Mouse (Mus musculus) CH12.LX (cell line): ENCODE data around the gene Pdcd5. TPM values are rescaled to one million over a fixed set of nuclear protein-coding genes. Genes with fewer than 3 reads are reported as not detected.
A peak's percentile ranks its signal among the peaks of the same experiment; 100 is the strongest.

ENCODE experiments used
- DNase-seq: peaks from one replicate; pipeline ENCODE4 v3.0.0-alpha.2; 2013; ENCODE audit errors: extremely low read depth
- H3K27ac ChIP-seq: 2 replicates; pipeline ENCODE4 v1.5.1; 2012; ENCODE audit warnings: low read depth, mild to moderate bottlenecking, control low read depth, moderate library complexity; ENCODE audit not compliant: insufficient read depth
- H3K27me3 ChIP-seq: replicated peaks from 2 replicates; pipeline ENCODE3; 2012; ENCODE audit warnings: inconsistent platforms
- H3K36me3 ChIP-seq, 2 experiments: replicated peaks in 1 of 2; 2 replicates each; pipeline versions ENCODE3 to v1.6.1; 2012; ENCODE audit warnings: inconsistent platforms in 1 of 2, low read length in 1 of 2, mild to moderate bottlenecking in 1 of 2, mixed read lengths in 1 of 2, moderate library complexity in 1 of 2; ENCODE audit not compliant: control insufficient read depth in 1 of 2, insufficient read depth in 1 of 2
- H3K4me1 ChIP-seq, 2 experiments: 2 replicates each; pipeline ENCODE4 v1.6.1; 2012; ENCODE audit warnings: inconsistent platforms in 1 of 2, moderate library complexity in 1 of 2; ENCODE audit not compliant: insufficient read depth in 2 of 2, control insufficient read depth in 1 of 2
- H3K4me2 ChIP-seq: 2 replicates; pipeline ENCODE4 v1.6.1; 2012; ENCODE audit warnings: low read depth, mild to moderate bottlenecking, control low read depth; ENCODE audit not compliant: poor library complexity, insufficient read depth, severe bottlenecking
- H3K4me3 ChIP-seq, 3 experiments: fragments of 150-350 bp in 1 of 3; sonication (generic) in 1 of 3; replicated peaks in 1 of 3; 2 replicates each; pipeline versions ENCODE3 to v1.5.1; 2011 to 2012; ENCODE audit warnings: low read depth in 2 of 3, low read length in 2 of 3, mild to moderate bottlenecking in 2 of 3, moderate library complexity in 2 of 3, control low read depth in 1 of 3, improper control_type of control experiment in 1 of 3, inconsistent platforms in 1 of 3, mixed read lengths in 1 of 3; ENCODE audit not compliant: poor library complexity in 1 of 3
- H3K79me2 ChIP-seq: replicated peaks from 2 replicates; pipeline ENCODE4 v1.6.1; 2012; ENCODE audit warnings: mild to moderate bottlenecking, moderate library complexity; ENCODE audit not compliant: control insufficient read depth, poor library complexity, insufficient read depth, severe bottlenecking; ENCODE audit errors: extremely low read depth
- H3K9ac ChIP-seq: 2 replicates; pipeline ENCODE4 v1.6.1; 2012; ENCODE audit warnings: low read depth, mild to moderate bottlenecking, control low read depth, moderate library complexity; ENCODE audit not compliant: insufficient read depth
- H3K9me3 ChIP-seq: replicated peaks from 2 replicates; pipeline ENCODE3; 2012; ENCODE audit warnings: low read length, inconsistent platforms, mixed read lengths
- BHLHE40 ChIP-seq: IDR thresholded peaks from 2 replicates; pipeline ENCODE4 v1.6.1; 2011; ENCODE audit warnings: mild to moderate bottlenecking, low read depth, low read length, improper control_type of control experiment
- CHD1 ChIP-seq: IDR thresholded peaks from 2 replicates; pipeline ENCODE4 v1.6.1; 2012; ENCODE audit warnings: low read depth, low read length, improper control_type of control experiment, inconsistent platforms
- CHD2 ChIP-seq: IDR thresholded peaks from 2 replicates; pipeline ENCODE4 v1.6.1; 2011; ENCODE audit warnings: low read length, improper control_type of control experiment
- CTCF ChIP-seq, 2 experiments: IDR thresholded peaks in 1 of 2; conservative IDR thresholded peaks in 1 of 2; 2 replicates each; pipeline ENCODE4 v1.5.1; 2011 to 2012; ENCODE audit warnings: low read depth in 2 of 2, low read length in 2 of 2, improper control_type of control experiment in 1 of 2, inconsistent platforms in 1 of 2, mild to moderate bottlenecking in 1 of 2, moderate library complexity in 1 of 2
- E2F4 ChIP-seq: IDR thresholded peaks from 2 replicates; pipeline ENCODE4 v1.6.1; 2011; ENCODE audit warnings: low read depth, low read length, improper control_type of control experiment; ENCODE audit not compliant: insufficient replicate concordance
- ELF1 ChIP-seq: IDR thresholded peaks from 2 replicates; pipeline ENCODE4 v1.6.1; 2014; ENCODE audit warnings: low read depth, mild to moderate bottlenecking, inconsistent platforms, low read length, improper control_type of control experiment
- EP300 ChIP-seq: IDR thresholded peaks from 2 replicates; pipeline ENCODE4 v1.6.1; 2011; ENCODE audit warnings: low read length, improper control_type of control experiment
- ETS1 ChIP-seq: conservative IDR thresholded peaks from 2 replicates; pipeline ENCODE4 v1.6.1; 2012; ENCODE audit warnings: low read depth, mild to moderate bottlenecking, inconsistent platforms, low read length, improper control_type of control experiment, moderate library complexity
- GABPA ChIP-seq: IDR thresholded peaks from 2 replicates; pipeline ENCODE4 v1.6.1; 2012; ENCODE audit warnings: low read depth, low read length, improper control_type of control experiment, inconsistent platforms; ENCODE audit not compliant: insufficient replicate concordance
- HCFC1 ChIP-seq: IDR thresholded peaks from 2 replicates; pipeline ENCODE4 v1.6.1; 2012; ENCODE audit warnings: low read depth, mild to moderate bottlenecking, inconsistent platforms, low read length, improper control_type of control experiment
- IRF4 ChIP-seq: IDR thresholded peaks from 2 replicates; pipeline ENCODE4 v1.6.1; 2014; ENCODE audit warnings: low read depth, mild to moderate bottlenecking, inconsistent platforms, low read length, improper control_type of control experiment
- JUN ChIP-seq: IDR thresholded peaks from 2 replicates; pipeline ENCODE4 v1.6.1; 2011; ENCODE audit warnings: low read depth, mild to moderate bottlenecking, low read length, improper control_type of control experiment, moderate library complexity; ENCODE audit not compliant: insufficient read depth
- JUND ChIP-seq: conservative IDR thresholded peaks from 2 replicates; pipeline ENCODE4 v1.6.1; 2011; ENCODE audit warnings: low read depth, low read length, improper control_type of control experiment
- KAT2A ChIP-seq: IDR thresholded peaks from 2 replicates; pipeline ENCODE4 v1.6.1; 2012; ENCODE audit warnings: low read length, improper control_type of control experiment, inconsistent platforms; ENCODE audit not compliant: insufficient replicate concordance
- MAFK ChIP-seq: IDR thresholded peaks from 2 replicates; pipeline ENCODE4 v1.6.1; 2011; ENCODE audit warnings: low read length, improper control_type of control experiment; ENCODE audit not compliant: insufficient replicate concordance
- MAX ChIP-seq: IDR thresholded peaks from 2 replicates; pipeline ENCODE4 v1.6.1; 2011; ENCODE audit warnings: low read length, improper control_type of control experiment
- MAZ ChIP-seq: IDR thresholded peaks from 2 replicates; pipeline ENCODE4 v1.6.1; 2012; ENCODE audit warnings: low read depth, mild to moderate bottlenecking, inconsistent platforms, low read length, improper control_type of control experiment, moderate library complexity
- MEF2A ChIP-seq: IDR thresholded peaks from 2 replicates; pipeline ENCODE4 v1.6.1; 2014; ENCODE audit warnings: low read depth, mild to moderate bottlenecking, inconsistent platforms, low read length, improper control_type of control experiment, borderline replicate concordance
- MXI1 ChIP-seq: IDR thresholded peaks from 2 replicates; pipeline ENCODE4 v1.6.1; 2011; ENCODE audit warnings: mild to moderate bottlenecking, low read depth, low read length, improper control_type of control experiment
- MYC ChIP-seq: IDR thresholded peaks from 2 replicates; pipeline ENCODE4 v1.6.1; 2011; ENCODE audit warnings: low read depth, mild to moderate bottlenecking, improper control_type of control experiment, low read length
- NELFE ChIP-seq: IDR thresholded peaks from 2 replicates; pipeline ENCODE4 v1.6.1; 2011; ENCODE audit warnings: low read depth, low read length, improper control_type of control experiment
- NRF1 ChIP-seq: IDR thresholded peaks from 2 replicates; pipeline ENCODE4 v1.6.1; 2014; ENCODE audit warnings: low read depth, mild to moderate bottlenecking, inconsistent platforms, low read length, improper control_type of control experiment, moderate library complexity
- PAX5 ChIP-seq: IDR thresholded peaks from 2 replicates; pipeline ENCODE4 v1.6.1; 2012; ENCODE audit warnings: low read length, inconsistent platforms, mixed read lengths
- POLR2A ChIP-seq: IDR thresholded peaks from 2 replicates; pipeline ENCODE4 v1.6.1; 2011; ENCODE audit warnings: low read depth, mild to moderate bottlenecking, improper control_type of control experiment, low read length
- POLR2AphosphoS2 ChIP-seq: IDR thresholded peaks from 2 replicates; pipeline ENCODE4 v1.6.1; 2011; ENCODE audit warnings: low read depth, low read length, improper control_type of control experiment
- RAD21 ChIP-seq: IDR thresholded peaks from 2 replicates; pipeline ENCODE4 v1.6.1; 2011; ENCODE audit warnings: low read depth, mild to moderate bottlenecking, low read length, improper control_type of control experiment, moderate library complexity
- RCOR1 ChIP-seq: conservative IDR thresholded peaks from 2 replicates; pipeline ENCODE4 v1.6.1; 2012; ENCODE audit warnings: low read depth, mild to moderate bottlenecking, inconsistent platforms, low read length, improper control_type of control experiment
- SIN3A ChIP-seq: IDR thresholded peaks from 2 replicates; pipeline ENCODE4 v1.6.1; 2012; ENCODE audit warnings: low read length, improper control_type of control experiment, inconsistent platforms
- SMC3 ChIP-seq: IDR thresholded peaks from 2 replicates; pipeline ENCODE4 v1.6.1; 2011; ENCODE audit warnings: low read depth, low read length, improper control_type of control experiment
- TBP ChIP-seq: conservative IDR thresholded peaks from 2 replicates; pipeline ENCODE4 v1.6.1; 2011; ENCODE audit warnings: low read depth, low read length, improper control_type of control experiment
- TCF12 ChIP-seq: IDR thresholded peaks from 2 replicates; pipeline ENCODE4 v1.6.1; 2014; ENCODE audit warnings: low read depth, mild to moderate bottlenecking, inconsistent platforms, low read length, improper control_type of control experiment
- UBTF ChIP-seq: IDR thresholded peaks from 2 replicates; pipeline ENCODE4 v1.6.1; 2012; ENCODE audit warnings: low read depth, mild to moderate bottlenecking, inconsistent platforms, low read length, improper control_type of control experiment, moderate library complexity
- USF1 ChIP-seq: IDR thresholded peaks from 2 replicates; pipeline ENCODE4 v1.6.1; 2014; ENCODE audit warnings: low read depth, mild to moderate bottlenecking, inconsistent platforms, low read length, improper control_type of control experiment
- USF2 ChIP-seq: conservative IDR thresholded peaks from 2 replicates; pipeline ENCODE4 v1.6.1; 2011; ENCODE audit warnings: low read depth, low read length, improper control_type of control experiment
- ZC3H11A ChIP-seq: IDR thresholded peaks from 2 replicates; pipeline ENCODE4 v1.6.1; 2012; ENCODE audit warnings: low read depth, mild to moderate bottlenecking, inconsistent platforms, low read length, improper control_type of control experiment
- ZKSCAN1 ChIP-seq: IDR thresholded peaks from 2 replicates; pipeline ENCODE4 v1.6.1; 2012; ENCODE audit warnings: low read depth, inconsistent platforms, low read length, improper control_type of control experiment, borderline replicate concordance
- ZMIZ1 ChIP-seq: IDR thresholded peaks from 2 replicates; pipeline ENCODE4 v1.6.1; 2012; ENCODE audit warnings: low read depth, mild to moderate bottlenecking, inconsistent platforms, low read length, improper control_type of control experiment
- ZNF384 ChIP-seq: IDR thresholded peaks from 2 replicates; pipeline ENCODE4 v1.6.1; 2012; ENCODE audit warnings: low read depth, low read length, improper control_type of control experiment, inconsistent platforms
- dilution Hi-C: fragments of 300-500 bp; cut with MboI; formaldehyde crosslinking; loops from 2 replicates; pipeline ENCODE4 v1.14.3; 2020; ENCODE audit warnings: low sequenced_read_pairs; ENCODE audit not compliant: extremely low pct_unique_long_range_greater_than_20kb, extremely low pct_ligation_motif_present
- in situ Hi-C: fragments of 300-500 bp; cut with MboI; formaldehyde crosslinking; loops from 3 replicates; pipeline ENCODE4 v1.14.3; 2019; ENCODE audit warnings: low sequenced_read_pairs, low pct_ligation_motif_present, low pct_unique_long_range_greater_than_20kb, mixed read lengths
- polyA plus RNA-seq: library from polyadenylated mRNA; unstranded; fragments of >175 nt; gene quantifications from 2 replicates; pipeline ENCODE4 v1.2.1, GENCODE M21; 2012; ENCODE audit warnings: low read depth; ENCODE audit not compliant: insufficient read length
- total RNA-seq, 2 experiments: library from RNA; depleted of rRNA; stranded (reverse); fragments of 300-350 nt in 1 of 2; fragments of >200 nt in 1 of 2; gene quantifications; 2 replicates each; pipeline ENCODE4 v1.2.3; 2012 to 2014

The Pdcd5 gene
- total RNA-seq (2012; rRNA removed) (174 and 227 TPM in 2 replicates), total RNA-seq (2014; rRNA removed) (241 and 294 TPM in 2 replicates), polyA plus RNA-seq (242 and 272 TPM in 2 replicates)

- Histone ChIP-seq H3K9ac (peak within 1 kb of the TSS; percentile 90), H3K4me2 (peak within 1 kb of the TSS; percentile 64), H3K9me3 (peaks cover 10% of the 10 kb centered on the region), H3K27me3 (peaks cover 14% of the 10 kb centered on the region), H3K79me2 (peaks cover 17% of the 10 kb centered on the region), H3K4me1 (peaks cover 2 to 26% of the 10 kb centered on the region in 2 experiments; a peak in 3 of 4 replicates), H3K27ac (peak within 1 kb of the TSS; percentile 7; the same call in 1 of the 2 replicates), H3K4me3 (peak within 1 kb of the TSS; percentile 80 to 99 (median 92)), H3K36me3 (peaks cover 26 to 36% of the 10 kb centered on the region in 2 experiments)
- DNase-seq = peak; percentile 95
- dilution Hi-C loops (no loop called here), in situ Hi-C loops (no loop called here)
- TF ChIP-seq SMC3 = no peak
- no peak for TF ChIP-seq MAFK
- TF ChIP-seq MXI1 = peak; percentile 88
- TF ChIP-seq PAX5 = no peak
- TF ChIP-seq NRF1 = peak; percentile 91
- TF ChIP-seq JUND = no peak
- TF ChIP-seq ZMIZ1 = peak; percentile 84
- TF ChIP-seq USF1 = no peak
- no peak for TF ChIP-seq UBTF
- no peak for TF ChIP-seq USF2
- peak; percentile 33; the same call in 1 of the 2 replicates for TF ChIP-seq BHLHE40
- TF ChIP-seq MAZ = peak; percentile 90
- TF ChIP-seq GABPA = peak; percentile 21; the same call in 1 of the 2 replicates
- peak; percentile 78; the same call in 1 of the 2 replicates for TF ChIP-seq ELF1
- 0 out of 2 replicates have a peak, but pooled peaks have one; percentile 46 for TF ChIP-seq TBP
- TF ChIP-seq EP300 = no peak
- TF ChIP-seq HCFC1 = peak; percentile 92
- peak; percentile 66; the same call in 1 of the 2 replicates for TF ChIP-seq POLR2AphosphoS2
- TF ChIP-seq ZKSCAN1 = no peak
- no peak for TF ChIP-seq RCOR1
- peak; percentile 88 for TF ChIP-seq NELFE
- 0 out of 2 replicates have a peak, but pooled peaks have one; percentile 69 for TF ChIP-seq MEF2A
- TF ChIP-seq MAX = 0 out of 2 replicates have a peak, but pooled peaks have one; percentile 13
- no peak for TF ChIP-seq ETS1
- TF ChIP-seq POLR2A = peak; percentile 76
- peak; percentile 79; the same call in 1 of the 2 replicates for TF ChIP-seq KAT2A
- no peak for TF ChIP-seq MYC
- TF ChIP-seq SIN3A = peak; percentile 98
- TF ChIP-seq RAD21 = no peak
- TF ChIP-seq ZNF384 = peak; percentile 11; the same call in 1 of the 2 replicates
- TF ChIP-seq E2F4 = no peak
- TF ChIP-seq JUN = no peak
- no peak for TF ChIP-seq CHD1
- peak; percentile 70; the same call in 1 of the 2 replicates for TF ChIP-seq TCF12
- peak; percentile 60 for TF ChIP-seq IRF4
- TF ChIP-seq CHD2 = peak; percentile 57; the same call in 1 of the 2 replicates
- no peak for TF ChIP-seq ZC3H11A
- TF ChIP-seq CTCF (conservative IDR thresholded peaks at IDR 0.05 in 1 of 2, IDR thresholded peaks at IDR 0.05 in 1 of 2; ENCODE audit: low read depth in 2 of 2, low read length in 2 of 2) = no peak
Measured at GRCm38 (mm10) chr7:35647101-35647698, at the start of gene Pdcd5. Pdcd5 (minus strand) TSS chr7:35647521.
